Mouse (Mus musculus): ENCODE measurements around the gene Gper1.

Gper1 gene

GRCm38 (mm10) chr5:139411665-139412314 is 11.2 kb upstream of the Gper1 start:
- no peak for DNase-seq

- DNase-seq, result no peak
Measured at GRCm38 (mm10) chr5:139413545-139413944, 9.4 kb upstream of the Gper1 start.

DNA sequence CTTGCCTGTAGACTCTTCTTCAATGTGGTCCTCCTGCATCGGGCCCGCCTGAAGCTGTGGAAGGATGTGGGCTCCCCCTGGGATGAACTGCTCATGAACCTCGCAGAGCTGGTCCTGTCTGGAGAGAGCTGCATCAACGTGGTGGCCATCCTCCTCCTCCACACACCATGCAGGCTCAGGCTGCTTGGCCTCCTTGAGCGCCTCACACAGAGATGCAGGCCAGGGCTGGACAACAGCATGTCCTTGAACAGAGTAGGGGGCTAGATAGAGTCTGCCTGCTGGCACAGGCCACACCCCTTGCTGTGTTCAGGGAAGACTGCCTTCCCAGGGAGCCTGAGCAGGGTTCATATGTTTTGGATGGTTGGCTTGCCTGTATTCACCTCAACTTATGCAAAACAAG is 8.0 kb upstream of the Gper1 start:
- DNase-seq, result no peak

- no peak for DNase-seq
Measured at GRCm38 (mm10) chr5:139416942-139417341, 6.0 kb upstream of the Gper1 start.

- no peak for DNase-seq
Measured at GRCm38 (mm10) chr5:139417480-139417879, 5.5 kb upstream of the Gper1 start.

GRCm38 (mm10) chr5:139418110-139418509 is 4.8 kb upstream of the Gper1 start:
- no peak for DNase-seq

DNA sequence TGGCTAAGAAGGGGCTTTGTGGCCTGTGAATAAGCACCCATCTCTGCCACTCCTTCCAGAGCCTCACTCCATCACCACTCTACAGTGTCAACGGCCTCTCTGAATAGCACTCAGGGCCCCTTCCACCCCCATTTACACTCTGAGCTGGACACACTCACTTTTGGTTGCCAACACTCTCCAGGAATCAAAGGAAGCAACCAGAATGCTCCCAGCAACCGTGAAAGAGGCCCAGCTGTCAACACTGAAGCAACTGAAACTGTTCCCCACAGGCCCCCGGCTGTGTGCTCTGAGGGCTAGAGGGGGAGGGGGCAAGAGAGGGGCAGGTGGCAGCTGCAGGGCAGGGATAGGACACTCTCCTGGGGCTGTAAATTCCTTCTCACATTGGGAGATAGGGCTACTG is 4.3 kb upstream of the Gper1 start:
- DNase-seq, result no peak

GRCm38 (mm10) chr5:139425198-139425597 is 2.2 kb downstream of the Gper1 start:
- DNase-seq, result no peak

DNA sequence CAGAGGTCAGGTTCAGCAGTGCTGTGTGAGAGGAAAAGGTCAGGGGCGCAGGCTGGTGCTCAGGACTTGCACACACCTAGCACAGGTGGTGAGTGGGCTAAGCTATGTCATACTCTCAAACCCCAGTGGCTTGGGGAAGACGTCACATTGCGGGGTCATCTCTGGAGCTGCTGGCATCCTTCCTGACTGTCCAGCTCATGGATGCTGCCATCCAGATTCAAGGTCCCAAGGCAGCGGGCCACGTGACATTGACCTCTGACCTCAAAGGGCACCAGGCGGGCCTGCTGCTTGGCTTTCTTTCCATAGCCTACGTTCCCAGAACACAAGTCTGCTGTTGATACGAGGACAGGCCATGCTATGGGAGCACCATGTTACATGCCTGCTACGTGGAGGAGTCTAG is 4.0 kb downstream of the Gper1 start:
- no peak for DNase-seq

- no peak for DNase-seq
Measured at GRCm38 (mm10) chr5:139427989-139428388, 5.0 kb downstream of the Gper1 start.

GRCm38 (mm10) chr5:139429818-139430341 is 6.9 kb downstream of the Gper1 start:
- DNase-seq, result no peak

- DNase-seq, result no peak
Measured at GRCm38 (mm10) chr5:139432333-139432732, 9.4 kb downstream of the Gper1 start.

GRCm38 (mm10) chr5:139432747-139433508 is 10.0 kb downstream of the Gper1 start:
- no peak for DNase-seq

DNA sequence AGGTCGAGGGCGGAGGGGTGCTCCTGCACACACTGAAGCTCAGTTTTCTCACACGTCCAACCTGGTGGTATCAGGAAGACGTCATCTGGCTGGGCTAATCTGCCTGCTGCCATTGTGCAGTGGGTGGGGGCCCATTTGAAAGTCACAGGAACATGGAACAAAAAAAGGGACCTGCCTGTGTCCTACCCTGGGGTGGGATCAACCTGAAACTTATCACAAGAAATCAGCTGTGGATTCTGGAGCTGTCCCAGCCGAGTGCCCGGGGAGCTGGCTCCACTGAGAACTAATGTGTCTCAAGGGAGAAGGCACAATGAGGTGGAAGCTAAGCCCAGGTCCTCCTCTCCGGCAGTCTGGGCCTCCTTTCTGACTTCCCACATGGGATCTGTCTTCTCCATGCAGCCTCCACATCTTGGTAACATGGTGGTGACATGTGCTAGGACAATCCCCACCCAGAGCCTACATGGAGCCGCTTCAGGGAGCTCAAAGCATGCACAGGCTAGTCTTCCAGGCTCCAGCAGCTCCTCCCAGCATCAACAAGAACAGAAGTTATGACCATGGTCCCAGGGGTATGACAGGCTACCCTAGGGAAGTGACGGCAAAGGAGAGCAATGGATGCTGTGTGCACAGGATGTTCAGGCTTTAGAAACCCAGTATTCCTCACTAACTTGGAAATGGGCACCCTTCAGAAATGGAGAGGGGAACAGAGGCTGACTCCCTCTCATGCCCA is 11.1 kb downstream of the Gper1 start:
- no peak for DNase-seq

DNA sequence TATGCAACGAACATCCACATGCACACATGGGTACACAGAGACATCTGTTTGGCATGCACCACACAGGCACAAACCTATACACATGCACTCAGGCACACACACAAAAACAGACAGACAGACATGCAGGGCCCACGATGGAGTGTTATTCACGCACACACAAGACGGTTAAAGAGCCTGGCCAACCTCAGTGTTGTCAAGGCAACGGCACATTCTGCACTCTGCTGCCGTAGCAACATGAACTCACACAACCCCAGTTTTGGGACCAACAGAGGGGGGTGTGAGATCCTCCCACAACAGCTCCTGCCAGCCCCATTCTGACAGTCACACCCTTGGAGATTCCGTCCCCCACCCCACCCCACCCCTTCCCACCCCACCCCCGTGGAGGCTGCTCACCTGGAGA is 12.0 kb downstream of the Gper1 start:
- DNase-seq, result no peak

- no peak for DNase-seq
Measured at GRCm38 (mm10) chr5:139437769-139438168, 14.8 kb downstream of the Gper1 start.

- DNase-seq, result no peak
Measured at GRCm38 (mm10) chr5:139438440-139438839, 15.5 kb downstream of the Gper1 start.

DNA sequence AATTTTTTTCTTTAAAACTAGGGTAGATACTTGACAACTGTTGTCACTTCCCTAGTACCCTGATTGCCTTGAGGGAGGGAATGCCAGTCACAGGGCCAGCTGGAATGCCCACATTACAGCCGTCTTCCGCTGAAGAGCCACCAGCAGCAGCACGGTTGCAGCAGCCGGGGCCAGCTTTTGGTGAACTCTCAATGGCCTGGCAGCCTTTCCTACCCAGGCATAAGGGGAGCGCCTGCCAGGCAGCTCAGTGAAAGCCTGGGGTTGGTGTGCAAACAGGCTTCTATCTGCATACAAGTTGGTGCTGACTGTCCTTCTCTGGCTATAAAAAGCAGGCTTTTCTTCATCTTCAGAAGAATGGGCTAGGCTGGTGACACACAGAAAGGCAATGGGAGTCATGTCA is 17.5 kb downstream of the Gper1 start:
- no peak for DNase-seq

- DNase-seq, result no peak
Measured at GRCm38 (mm10) chr5:139440926-139441725, 18.2 kb downstream of the Gper1 start.

DNA sequence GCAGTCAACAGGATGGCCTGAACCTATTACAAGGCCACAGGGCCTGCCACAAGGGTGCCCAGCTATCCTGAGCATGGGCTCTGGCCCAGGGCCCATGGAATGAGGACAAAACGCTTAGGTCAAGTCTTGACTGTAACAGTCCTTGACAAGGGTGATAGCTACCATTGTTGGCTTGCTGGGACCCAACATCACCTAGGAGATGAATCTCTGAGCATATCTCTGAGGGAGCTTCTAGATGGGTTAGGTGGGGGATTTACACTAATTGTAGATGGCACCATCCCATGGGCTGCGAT is 18.7 kb downstream of the Gper1 start:
- no peak for DNase-seq

- DNase-seq, result no peak
Measured at GRCm38 (mm10) chr5:139442428-139442827, 19.5 kb downstream of the Gper1 start.

GRCm38 (mm10) chr5:139442962-139443361 is 20.0 kb downstream of the Gper1 start:
- DNase-seq, result no peak

- DNase-seq, result no peak
Measured at GRCm38 (mm10) chr5:139445258-139445657, 22.3 kb downstream of the Gper1 start.

Data from spleen, adult 18-20 months (tissue).